Mouse (Mus musculus): ENCODE data around the gene Kcnh7. TPM values are rescaled to one million over a fixed set of nuclear protein-coding genes. Genes with fewer than 3 reads are reported as not detected.
A peak's percentile ranks its signal among the peaks of the same experiment; 100 is the strongest.
"Not testable (repeated sequence)": the region's sequence is repeated elsewhere in the genome, so short reads cannot be mapped to it uniquely, and the experiment has no call there.

The Kcnh7 gene
- polyA plus RNA-seq, 1 experiment from 2014 or later, result 1.2 TPM

DNA sequence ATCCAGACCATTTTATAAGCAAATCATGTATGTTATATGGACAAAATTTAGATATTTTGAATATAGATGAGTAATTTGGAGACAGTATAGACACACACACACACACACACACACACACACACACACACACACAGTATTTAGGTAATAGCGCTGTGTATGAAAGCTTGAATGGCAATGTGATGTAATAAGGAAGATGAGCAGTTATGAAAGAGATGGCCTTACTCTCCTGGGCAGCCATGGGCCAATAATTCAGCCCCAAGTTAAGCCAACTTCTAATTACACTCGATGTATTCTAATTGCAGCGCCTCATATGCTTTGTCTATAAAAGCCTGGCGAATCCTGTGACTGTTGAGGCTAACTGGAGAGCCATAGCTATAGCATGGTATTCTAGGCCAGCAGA is 469.7 kb downstream of the Kcnh7 start:
- not testable (repeated sequence) for ATAC-seq (ENCODE audit: insufficient number of reproducible peaks, low FRiP score, low TSS enrichment, low read depth); H3K9ac ChIP-seq; H3K9me3 ChIP-seq (replicated peaks); H3K36me3 ChIP-seq; H3K27me3 ChIP-seq; H3K4me3 ChIP-seq (replicated peaks); H3K27ac ChIP-seq (replicated peaks); H3K4me1 ChIP-seq; H3K4me2 ChIP-seq (replicated peaks)
- 81% methylated on average over 4 of the region's 4 CpGs for WGBS

DNA sequence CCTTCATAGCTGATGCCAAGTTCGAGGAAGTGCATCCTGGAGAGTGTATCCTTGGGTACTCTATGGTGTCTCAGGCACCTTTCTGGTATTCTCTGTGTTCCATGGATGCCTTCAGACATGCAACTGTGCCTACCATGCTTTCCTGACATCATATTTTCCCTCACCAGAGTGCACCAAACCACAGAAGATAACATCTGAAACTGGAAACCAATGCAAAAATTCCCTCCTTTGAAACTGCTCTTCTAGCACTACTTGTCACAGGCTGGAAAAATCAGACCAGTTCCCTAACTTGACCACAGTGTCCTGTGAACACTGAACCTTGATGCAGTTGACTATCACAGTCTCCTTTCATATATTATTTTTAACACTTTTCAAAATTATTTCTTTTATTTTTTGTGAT is 474.5 kb downstream of the Kcnh7 start:
- Histone ChIP-seq H3K27ac (replicated peaks) (no peak overlapping the region), H3K27me3 (no peaks in the 10 kb centered on the region), H3K36me3 (no peaks in the 10 kb centered on the region), H3K4me3 (replicated peaks) (no peak overlapping the region), H3K9me3 (replicated peaks) (no peaks in the 10 kb centered on the region), H3K9ac (no peak overlapping the region), H3K4me2 (replicated peaks) (no peak overlapping the region), H3K4me1 (no peaks in the 10 kb centered on the region)
- ATAC-seq (ENCODE audit: insufficient number of reproducible peaks, low FRiP score, low TSS enrichment, low read depth), result no peak
- WGBS, result 71% methylated on average over 1 of the region's 1 CpGs

DNA sequence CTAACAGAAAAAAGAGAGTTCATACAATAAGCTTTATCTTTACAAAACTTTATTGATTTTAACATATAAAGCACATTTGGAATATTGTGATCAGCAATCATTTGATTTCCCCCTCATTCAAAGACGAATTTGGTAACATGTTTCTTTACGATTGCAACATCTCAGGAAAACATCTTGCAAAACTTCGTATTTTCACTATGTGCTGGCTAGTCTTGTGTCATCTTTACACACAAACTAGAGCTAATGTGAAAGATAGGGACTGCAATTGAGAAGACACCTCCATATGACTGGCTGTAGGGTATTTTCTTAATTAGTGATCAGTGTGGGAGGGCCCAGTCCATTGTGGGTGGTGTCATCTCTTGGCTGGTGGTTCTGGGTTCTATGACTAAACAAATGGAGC is 477.8 kb downstream of the Kcnh7 start:
- no peak overlapping the region for H3K4me3 ChIP-seq (replicated peaks)
- H3K27me3 ChIP-seq, result no peaks in the 10 kb centered on the region
- 89% methylated on average over 3 of the region's 3 CpGs for WGBS

DNA sequence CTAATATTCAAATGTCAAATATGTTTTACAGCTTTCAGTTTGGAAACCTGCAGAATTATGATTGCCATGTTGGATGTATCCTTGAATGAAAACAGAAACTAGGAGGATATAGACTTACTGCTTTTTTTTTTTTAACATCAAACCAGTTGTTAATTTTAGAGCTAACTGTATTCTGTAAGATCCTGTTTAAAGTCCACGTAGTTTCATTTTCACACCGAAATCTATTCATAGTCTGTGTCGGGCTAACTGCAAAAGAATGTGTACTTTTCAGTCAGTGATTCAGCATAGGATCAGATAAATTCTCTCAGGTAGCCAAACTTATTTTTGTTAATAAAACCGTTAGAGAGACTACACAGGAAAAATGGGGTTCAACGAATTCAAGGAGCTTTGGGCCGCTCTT is 498.2 kb downstream of the Kcnh7 start:
- H3K36me3 ChIP-seq, result no peaks in the 10 kb centered on the region
- no peak for ATAC-seq (ENCODE audit: insufficient number of reproducible peaks, low FRiP score, low TSS enrichment, low read depth)
- no peaks in the 10 kb centered on the region for H3K27me3 ChIP-seq
- H3K4me1 ChIP-seq, result no peaks in the 10 kb centered on the region
- H3K27ac ChIP-seq (replicated peaks), result no peak overlapping the region
- no peak overlapping the region for H3K9ac ChIP-seq
- WGBS, result 82% methylated on average over 6 of the region's 6 CpGs
- H3K4me3 ChIP-seq (replicated peaks), result no peak overlapping the region
- H3K9me3 ChIP-seq (replicated peaks), result no peaks in the 10 kb centered on the region
- no peak overlapping the region for H3K4me2 ChIP-seq (replicated peaks)

More for the DNA sequence above, 477.8 kb downstream of the Kcnh7 start:
- Histone ChIP-seq H3K4me2 (replicated peaks) (no peak overlapping the region), H3K9me3 (replicated peaks) (no peaks in the 10 kb centered on the region), H3K36me3 (no peaks in the 10 kb centered on the region), H3K9ac (no peak overlapping the region), H3K4me1 (no peaks in the 10 kb centered on the region), H3K27ac (replicated peaks) (no peak overlapping the region)
- ATAC-seq (ENCODE audit: insufficient number of reproducible peaks, low FRiP score, low TSS enrichment, low read depth), result no peak

DNA sequence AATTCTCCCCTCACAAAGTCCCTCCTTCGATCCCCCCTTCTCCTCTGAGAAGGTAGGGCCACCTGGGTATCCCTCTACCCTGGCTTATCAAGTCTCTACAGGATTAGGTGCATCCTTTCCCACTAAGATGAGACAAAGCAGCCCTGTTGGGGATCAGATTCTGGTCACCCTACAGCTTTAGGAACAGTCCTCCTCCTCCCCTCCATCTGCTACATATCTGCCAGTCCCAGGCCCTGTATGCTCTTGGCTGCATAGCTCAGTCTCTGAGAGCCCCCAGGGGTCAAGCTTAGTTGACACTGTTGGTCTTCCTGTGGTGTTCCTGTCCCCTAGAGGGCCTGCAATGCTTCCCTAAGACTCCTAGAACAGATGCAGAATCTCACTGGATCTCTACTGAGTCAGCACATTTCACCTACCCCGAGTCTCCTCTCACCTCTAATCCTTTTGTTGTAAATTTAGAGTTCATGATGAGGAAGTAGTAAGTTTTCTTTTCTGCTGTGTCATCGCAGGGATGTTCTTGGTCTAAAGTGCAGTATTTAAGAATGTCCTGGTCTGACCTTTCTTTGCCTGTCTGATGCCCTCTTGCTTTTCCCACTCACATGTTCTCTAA is 499.0 kb downstream of the Kcnh7 start:
- Histone ChIP-seq H3K4me2 (replicated peaks) (no peak overlapping the region), H3K4me1 (no peaks in the 10 kb centered on the region), H3K4me3 (replicated peaks) (no peak overlapping the region), H3K9ac (no peak overlapping the region), H3K27me3 (no peaks in the 10 kb centered on the region), H3K36me3 (no peaks in the 10 kb centered on the region), H3K27ac (replicated peaks) (no peak overlapping the region), H3K9me3 (replicated peaks) (no peaks in the 10 kb centered on the region)
- 61% methylated on average over 3 of the region's 3 CpGs for WGBS
- no peak for ATAC-seq (ENCODE audit: insufficient number of reproducible peaks, low FRiP score, low TSS enrichment, low read depth)

DNA sequence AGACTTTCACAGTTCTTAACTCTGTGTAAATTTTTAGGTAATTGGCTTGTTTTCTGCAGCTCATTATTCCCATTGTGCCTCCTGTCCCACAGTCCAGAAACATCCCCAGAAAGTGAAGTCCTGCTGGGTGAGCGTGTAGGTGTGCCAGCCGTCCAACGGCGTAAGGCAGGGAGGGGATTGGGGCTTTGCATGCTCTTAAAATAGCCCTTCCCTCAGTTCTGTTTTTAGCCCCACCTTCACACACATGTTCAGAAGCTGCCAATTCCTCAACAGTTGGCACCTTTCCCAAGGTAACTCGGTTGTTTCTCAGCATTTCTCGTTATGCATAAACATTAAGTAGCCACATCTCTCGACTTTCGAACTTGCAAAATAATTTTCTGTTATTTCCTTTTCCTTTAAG is 502.4 kb downstream of the Kcnh7 start:
- Histone ChIP-seq H3K4me1 (no peaks in the 10 kb centered on the region), H3K27me3 (no peaks in the 10 kb centered on the region), H3K9me3 (replicated peaks) (no peaks in the 10 kb centered on the region), H3K4me3 (replicated peaks) (no peak overlapping the region), H3K36me3 (no peaks in the 10 kb centered on the region), H3K27ac (replicated peaks) (no peak overlapping the region), H3K9ac (no peak overlapping the region), H3K4me2 (replicated peaks) (no peak overlapping the region)
- ATAC-seq (ENCODE audit: insufficient number of reproducible peaks, low FRiP score, low TSS enrichment, low read depth), result no peak
- 64% methylated on average over 8 of the region's 8 CpGs for WGBS

DNA sequence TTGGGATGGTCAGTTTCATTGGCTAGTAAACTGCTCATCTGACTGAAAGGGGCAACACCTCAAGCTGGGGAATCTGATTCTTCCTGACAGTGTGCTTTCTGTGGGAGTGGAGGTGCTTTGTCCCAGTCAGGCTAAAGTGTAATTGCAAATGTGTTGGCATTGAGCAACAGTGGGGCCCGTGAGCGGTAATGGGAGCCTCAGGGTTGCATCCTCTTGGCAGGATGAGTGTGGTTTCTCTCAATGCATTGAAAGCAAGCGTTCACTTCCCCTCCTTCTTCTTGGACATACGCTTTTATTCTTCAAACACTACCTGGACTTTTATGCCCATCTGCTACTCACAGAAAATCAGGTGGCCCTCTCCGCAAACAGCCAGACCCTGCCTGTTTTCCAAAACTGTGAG is 511.3 kb downstream of the Kcnh7 start:
- no peaks in the 10 kb centered on the region for H3K27me3 ChIP-seq
- 86% methylated on average over 5 of the region's 5 CpGs for WGBS
- no peak for ATAC-seq (ENCODE audit: insufficient number of reproducible peaks, low FRiP score, low TSS enrichment, low read depth)
- H3K9ac ChIP-seq, result no peak overlapping the region
- H3K27ac ChIP-seq (replicated peaks), result no peak overlapping the region
- no peaks in the 10 kb centered on the region for H3K4me1 ChIP-seq
- H3K4me3 ChIP-seq (replicated peaks), result no peak overlapping the region
- no peaks in the 10 kb centered on the region for H3K9me3 ChIP-seq (replicated peaks)
- no peak overlapping the region for H3K4me2 ChIP-seq (replicated peaks)
- no peaks in the 10 kb centered on the region for H3K36me3 ChIP-seq

DNA sequence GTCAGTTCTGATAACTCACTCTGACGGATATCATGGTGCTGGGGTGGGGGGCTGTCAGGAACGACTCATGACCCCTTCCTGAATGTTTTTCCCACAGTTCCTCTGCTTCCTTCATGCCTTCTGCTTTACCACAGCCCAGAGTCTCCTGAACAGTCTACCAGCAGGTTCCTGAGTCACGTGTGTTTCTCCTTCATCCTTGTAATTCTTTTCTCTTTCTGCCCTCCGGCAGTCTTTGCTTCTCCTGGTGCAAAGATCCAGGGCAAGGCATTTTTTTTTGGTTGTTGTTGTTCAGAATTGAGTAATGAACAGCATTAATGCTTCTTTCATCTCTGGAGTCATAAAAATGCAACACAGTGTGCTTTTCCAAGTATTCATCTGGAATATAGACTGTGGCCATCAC is 513.3 kb downstream of the Kcnh7 start:
- Histone ChIP-seq H3K9me3 (replicated peaks) (no peaks in the 10 kb centered on the region), H3K9ac (no peak overlapping the region), H3K4me1 (no peaks in the 10 kb centered on the region), H3K4me3 (replicated peaks) (no peak overlapping the region), H3K4me2 (replicated peaks) (no peak overlapping the region), H3K36me3 (no peaks in the 10 kb centered on the region), H3K27me3 (no peaks in the 10 kb centered on the region), H3K27ac (replicated peaks) (no peak overlapping the region)
- ATAC-seq (ENCODE audit: insufficient number of reproducible peaks, low FRiP score, low TSS enrichment, low read depth), result no peak
- WGBS, result 67% methylated on average over 4 of the region's 4 CpGs

DNA sequence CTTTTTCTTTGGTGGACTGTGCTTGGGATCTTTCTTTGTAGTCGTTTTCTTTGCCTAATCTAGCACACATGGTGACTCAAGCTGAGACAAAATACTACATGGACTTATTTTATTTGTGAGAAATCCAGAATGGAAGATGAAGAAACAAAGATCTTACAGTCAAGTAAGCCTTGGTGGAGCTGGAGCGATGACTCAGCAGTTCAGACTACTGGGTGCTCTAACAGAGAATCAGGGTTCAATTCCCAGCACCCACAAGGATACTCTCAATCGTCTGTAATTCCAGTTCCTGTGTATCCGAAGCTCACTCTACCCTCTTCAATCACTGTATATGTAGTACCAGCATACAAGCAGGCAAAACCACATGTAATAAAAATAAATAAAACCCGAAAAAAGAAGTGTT is 513.8 kb downstream of the Kcnh7 start:
- no peaks in the 10 kb centered on the region for H3K9me3 ChIP-seq (replicated peaks)
- WGBS, result 76% methylated on average over 5 of the region's 5 CpGs

DNA sequence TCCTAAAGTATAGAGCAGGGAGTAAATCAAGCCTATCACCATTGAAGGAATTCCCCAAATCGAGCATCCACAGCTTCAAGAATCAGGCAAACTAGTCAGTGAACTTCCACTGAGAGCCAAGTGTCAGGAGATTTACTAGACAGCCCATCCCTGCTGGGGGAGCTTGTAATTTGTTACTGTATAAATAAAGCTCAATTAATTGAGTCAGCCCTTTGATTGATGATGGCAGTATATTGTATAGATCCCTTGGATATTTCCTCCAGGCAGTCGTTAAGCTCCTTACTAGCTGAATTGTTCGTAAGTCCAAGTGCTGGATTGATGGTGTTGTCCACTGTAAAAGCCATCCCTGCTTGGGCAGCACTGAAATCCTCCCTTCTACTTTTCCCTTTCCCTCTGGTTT is 514.2 kb downstream of the Kcnh7 start:
- Histone ChIP-seq H3K27me3 (no peaks in the 10 kb centered on the region), H3K9ac (no peak overlapping the region), H3K9me3 (replicated peaks) (no peaks in the 10 kb centered on the region), H3K36me3 (no peaks in the 10 kb centered on the region), H3K4me3 (replicated peaks) (no peak overlapping the region), H3K4me1 (no peaks in the 10 kb centered on the region), H3K27ac (replicated peaks) (no peak overlapping the region), H3K4me2 (replicated peaks) (no peak overlapping the region)
- 82% methylated on average over 3 of the region's 3 CpGs for WGBS
- ATAC-seq (ENCODE audit: insufficient number of reproducible peaks, low FRiP score, low TSS enrichment, low read depth), result no peak

More for the DNA sequence above, 513.8 kb downstream of the Kcnh7 start:
- Histone ChIP-seq H3K4me2 (replicated peaks) (no peak overlapping the region), H3K4me3 (replicated peaks) (no peak overlapping the region), H3K4me1 (no peaks in the 10 kb centered on the region), H3K27me3 (no peaks in the 10 kb centered on the region), H3K36me3 (no peaks in the 10 kb centered on the region), H3K9ac (no peak overlapping the region), H3K27ac (replicated peaks) (no peak overlapping the region)
- ATAC-seq (ENCODE audit: insufficient number of reproducible peaks, low FRiP score, low TSS enrichment, low read depth), result no peak

DNA sequence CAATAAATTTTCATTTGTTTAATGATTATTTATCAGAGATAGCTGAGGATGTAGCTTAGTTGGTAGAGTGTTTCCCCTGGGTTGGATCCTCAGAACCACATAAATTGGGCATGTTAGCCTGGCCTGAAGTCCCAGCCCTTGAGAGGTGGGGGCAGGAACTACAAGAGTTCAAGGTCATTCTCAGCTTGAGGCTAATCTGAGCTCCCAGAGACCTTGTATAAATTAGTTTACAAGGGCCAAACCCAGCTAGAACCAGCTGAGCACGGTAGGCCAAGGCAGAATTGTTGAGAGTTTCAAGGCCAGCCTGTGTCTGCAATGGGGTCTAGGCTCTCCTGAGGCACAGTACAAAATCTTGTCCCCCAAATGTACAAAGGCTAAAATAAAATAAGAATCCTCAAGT is 518.6 kb downstream of the Kcnh7 start:
- Histone ChIP-seq H3K4me3 (replicated peaks) (no peak overlapping the region), H3K9me3 (replicated peaks) (no peaks in the 10 kb centered on the region), H3K4me2 (replicated peaks) (no peak overlapping the region), H3K9ac (no peak overlapping the region), H3K27ac (replicated peaks) (no peak overlapping the region), H3K27me3 (peaks cover 4% of the 10 kb centered on the region; the same call in 1 of the 2 replicates), H3K4me1 (peaks cover 3% of the 10 kb centered on the region; the same call in 1 of the 2 replicates), H3K36me3 (no peaks in the 10 kb centered on the region)
- WGBS, result 42% methylated on average over 1 of the region's 1 CpGs
- no peak for ATAC-seq (ENCODE audit: insufficient number of reproducible peaks, low FRiP score, low TSS enrichment, low read depth)

DNA sequence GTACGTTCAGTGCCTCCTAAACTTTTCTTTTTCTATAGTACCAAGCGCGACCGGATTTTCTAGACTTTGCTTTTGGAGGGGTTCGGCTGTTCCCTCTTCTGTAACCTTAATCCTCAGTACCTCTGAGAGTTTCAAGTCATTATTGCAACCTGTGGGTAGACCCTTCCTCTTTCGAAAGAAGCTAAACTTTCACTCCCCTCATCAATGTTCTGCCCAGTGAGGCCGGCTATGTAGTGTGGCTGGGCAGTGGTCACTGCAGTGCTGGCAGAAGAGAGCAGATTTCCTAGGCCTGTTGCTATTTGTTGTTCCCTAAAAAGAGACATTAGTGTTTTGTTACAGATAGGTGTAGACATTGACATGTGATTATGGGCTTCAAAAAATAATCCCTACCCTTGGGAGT is 519.2 kb downstream of the Kcnh7 start:
- Histone ChIP-seq H3K4me1 (peaks cover 3% of the 10 kb centered on the region; the same call in 1 of the 2 replicates), H3K9me3 (replicated peaks) (no peaks in the 10 kb centered on the region), H3K36me3 (no peaks in the 10 kb centered on the region), H3K4me3 (replicated peaks) (peak overlapping the region; percentile 60), H3K27ac (replicated peaks) (no peak overlapping the region), H3K27me3 (peaks cover 4% of the 10 kb centered on the region; the same call in 1 of the 2 replicates), H3K4me2 (replicated peaks) (peak overlapping the region; percentile 97), H3K9ac (no peak overlapping the region)
- WGBS, result 57% methylated on average over 7 of the region's 7 CpGs
- ATAC-seq (ENCODE audit: insufficient number of reproducible peaks, low FRiP score, low TSS enrichment, low read depth), result no peak

All from embryonic facial prominence, embryonic 15.5 days (tissue).